Mouse (Mus musculus) heart, adult 18-20 months (tissue): ENCODE results near the gene Zfp879. TPM values are rescaled to one million over a fixed set of nuclear protein-coding genes. Genes with fewer than 3 reads are reported as not detected.

Source experiments
- total RNA-seq, 2 experiments: library from RNA; stranded (reverse); gene quantifications; 2 replicates each; pipeline ENCODE4 v1.2.3; 2021

The Zfp879 gene
- total RNA-seq, 2 experiments from 2014 or later: 1.4 to 1.6 TPM

Other genes with a start within 250 kb of the Zfp879 start
- 1 to 10 TPM; 7.3 to 8.2 TPM for gene Adamts2, start 239.5 kb downstream of the Zfp879 start, total RNA-seq
- 1 to 10 TPM; 2.1 to 3.6 TPM for gene Zfp354c, start 13.8 kb downstream of the Zfp879 start, total RNA-seq
- under 1 TPM in 1 of 2 experiments, not detected in 1; 0.28 TPM for gene Grm6, start 9.1 kb upstream of the Zfp879 start, total RNA-seq
- gene Zfp454, start 46.1 kb upstream of the Zfp879 start, total RNA-seq: under 1 TPM; 0.69 to 0.89 TPM
- gene Zfp2, start 74.6 kb upstream of the Zfp879 start, total RNA-seq: 1 to 10 TPM; 3.0 to 3.1 TPM
- 1 to 10 TPM; 1.5 to 1.8 TPM for gene Zfp354b, start 90.1 kb upstream of the Zfp879 start, total RNA-seq
- gene 4933414I15Rik, start 102.2 kb upstream of the Zfp879 start, total RNA-seq: not detected
- gene Prop1, start 112.2 kb upstream of the Zfp879 start, total RNA-seq: not detected
- gene Olfr1378, start 125.0 kb upstream of the Zfp879 start, total RNA-seq: not detected
- gene Olfr1377, start 140.4 kb upstream of the Zfp879 start, total RNA-seq: not detected
- not detected for gene Olfr51, start 162.0 kb upstream of the Zfp879 start, total RNA-seq
- gene Olfr54, start 172.7 kb upstream of the Zfp879 start, total RNA-seq: not detected
- gene Olfr1375, start 206.6 kb upstream of the Zfp879 start, total RNA-seq: not detected
- gene Zfp354a, start 217.7 kb upstream of the Zfp879 start, total RNA-seq: 1 to 10 TPM; 2.1 to 2.3 TPM